Mouse (Mus musculus) cerebellum, adult 9-11 months (tissue): Measurements from ENCODE around the gene Spag6.
A peak's percentile ranks its signal among the peaks of the same experiment; 100 is the strongest.

Source experiments
- DNase-seq: peaks from one replicate; pipeline ENCODE4 v3.0.0; 2022

Gene Spag6

GRCm38 (mm10) chr2:18693871-18694610, at the start of gene Spag6:
Gene Spag6, plus strand, starts transcription at chr2:18694032.
- peak; percentile 86 for DNase-seq

GRCm38 (mm10) chr2:18648563-18648962, 45.3 kb upstream of the Spag6 start:
- no peak for DNase-seq

GRCm38 (mm10) chr2:18654821-18655220, 39.0 kb upstream of the Spag6 start:
- no peak for DNase-seq

GRCm38 (mm10) chr2:18664003-18664402, 29.8 kb upstream of the Spag6 start:
- no peak for DNase-seq

GRCm38 (mm10) chr2:18671041-18671440, 22.8 kb upstream of the Spag6 start:
- peak; percentile 29 for DNase-seq

GRCm38 (mm10) chr2:18672133-18672765, 21.6 kb upstream of the Spag6 start, which contains the start of gene Commd3:
Gene Commd3, plus strand, starts transcription at chr2:18672384.
- peak; percentile 98 for DNase-seq

- no peak for DNase-seq
These were observed 21.1 kb upstream of the Spag6 start for GRCm38 (mm10) chr2:18672766-18673164.

GRCm38 (mm10) chr2:18673766-18674165, 20.1 kb upstream of the Spag6 start:
- DNase-seq = no peak

GRCm38 (mm10) chr2:18674193-18674902, 19.5 kb upstream of the Spag6 start:
- no peak for DNase-seq

- DNase-seq = peak; percentile 57
These were observed 18.0 kb upstream of the Spag6 start for GRCm38 (mm10) chr2:18675681-18676456.

- DNase-seq = peak; percentile 81
These were observed 17.3 kb upstream of the Spag6 start for GRCm38 (mm10) chr2:18676457-18676935.

GRCm38 (mm10) chr2:18676936-18677491, 16.8 kb upstream of the Spag6 start, which contains the start of gene Bmi1:
Gene Bmi1, plus strand, starts transcription at chr2:18677018.
- peak; percentile 87 for DNase-seq

GRCm38 (mm10) chr2:18677631-18678471, 16.0 kb upstream of the Spag6 start:
- DNase-seq = peak; percentile 72

GRCm38 (mm10) chr2:18679701-18680100, 14.1 kb upstream of the Spag6 start:
- no peak for DNase-seq

GRCm38 (mm10) chr2:18680501-18680900, 13.3 kb upstream of the Spag6 start:
- no peak for DNase-seq

GRCm38 (mm10) chr2:18680961-18681360, 12.9 kb upstream of the Spag6 start:
- DNase-seq = peak; percentile 42

- DNase-seq = no peak
These were observed 9.8 kb upstream of the Spag6 start for GRCm38 (mm10) chr2:18684062-18684461.

GRCm38 (mm10) chr2:18686386-18686785, 7.4 kb upstream of the Spag6 start:
- no peak for DNase-seq

GRCm38 (mm10) chr2:18686826-18687519, 6.9 kb upstream of the Spag6 start:
- no peak for DNase-seq

GRCm38 (mm10) chr2:18687671-18688170, 6.1 kb upstream of the Spag6 start:
- DNase-seq = no peak

GRCm38 (mm10) chr2:18688286-18688685, 5.5 kb upstream of the Spag6 start:
- no peak for DNase-seq
